Mouse (Mus musculus) spleen, adult 2 months (tissue): ENCODE results near the gene Nxf1.

Source experiments
- CTCF ChIP-seq: fragments of 200-500 bp; IDR thresholded peaks from 2 replicates; pipeline ENCODE4 v1.5.1; 2011; ENCODE audit warnings: mild to moderate bottlenecking, inconsistent platforms; ENCODE audit not compliant: insufficient read depth, insufficient read length, insufficient replicate concordance; ENCODE audit errors: extremely low read depth
- POLR2A ChIP-seq: fragments of 200-500 bp; IDR thresholded peaks from 2 replicates; pipeline ENCODE4 v1.6.1; 2011; ENCODE audit warnings: low read depth, low read length, inconsistent platforms

- TF ChIP-seq CTCF = no peak
- TF ChIP-seq POLR2A = no peak
Observed at GRCm38 (mm10) chr19:8765562-8765961, 8.7 kb downstream of the Nxf1 start.
